Mouse (Mus musculus): ENCODE results near the gene Tceal9.

GRCm38 (mm10) chrX:136203664-136204066 lies 41.2 kb upstream of the Tceal9 start, which contains the start of gene Tceal5:
- TF ChIP-seq CTCF (IDR thresholded peaks at IDR 0.05) (no peak), POLR2A (IDR thresholded peaks at IDR 0.05; ENCODE audit: insufficient read depth, low read depth, low read length) (no peak), EP300 (IDR thresholded peaks at IDR 0.05; ENCODE audit: insufficient read depth, low read depth, low read length) (no peak)

All from heart, adult 2 months (tissue).